Comparison of ENCODE assay signal across 27 mouse cellular contexts in the genomic region with DNA sequence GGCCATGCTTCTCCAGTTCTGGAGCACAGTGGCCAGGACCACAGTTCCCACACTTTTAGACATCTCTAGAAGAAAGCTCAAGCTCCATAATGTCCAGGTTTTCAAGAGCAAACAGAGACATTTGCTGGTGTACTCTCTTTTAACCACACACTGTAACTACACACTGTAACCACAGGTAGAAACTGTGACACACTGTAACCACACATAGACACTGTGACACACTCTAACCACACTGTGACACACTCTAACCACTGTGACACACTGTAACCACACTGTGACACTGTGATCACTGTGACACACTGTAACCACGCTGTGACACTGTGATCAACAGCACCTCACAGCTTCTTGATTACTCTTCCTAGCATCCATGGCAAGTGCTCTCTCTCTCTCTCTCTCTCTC. TPM values are rescaled to one million over a fixed set of nuclear protein-coding genes. Genes with fewer than 3 reads are reported as not detected.
DNase-seq lines count a peak whose midpoint lies in the region; ATAC-seq and TF ChIP-seq lines count a peak whose summit lies in the region.
"Had no signal": no experiment of that assay in that cellular context is flagged by ENCODE, and none has a peak within 500 bp of the region (broad histone marks: within the 10 kb centered on the region; RNA-seq: fewer than 3 reads in every experiment).

No protein-coding gene starts in this region.

- H3K36me3 ChIP-seq in heart, embryonic 10.5 days: no peaks in the 10 kb centered on the region
- no peaks in the 10 kb centered on the region for H3K36me3 ChIP-seq in stomach, postnatal 0 days (ENCODE audit: control insufficient read depth, insufficient read depth, low read length)
- H3K36me3 ChIP-seq: embryonic facial prominence, embryonic 10.5 days; neural tube, embryonic 12.5 days had no signal

- H3K4me2 ChIP-seq in stomach, postnatal 0 days (replicated peaks; ENCODE audit: low read depth): no peak overlapping the region
- H3K4me2 ChIP-seq: liver, embryonic 11.5 days; lung, embryonic 14.5 days; neural tube, embryonic 12.5 days had no signal

- no peak for DNase-seq in heart, embryonic 10.5 days (ENCODE audit: low spot score)
- no peak for DNase-seq in heart, postnatal 4 days
- DNase-seq in urinary bladder, postnatal 36 days (ENCODE audit: low spot score in 2 of 2): no peak
- no peak for DNase-seq in right cerebral cortex, postnatal 36 days (ENCODE audit: low spot score in 2 of 2)
- DNase-seq in stomach, postnatal 0 days (ENCODE audit: low spot score): no peak
- DNase-seq: adrenal gland, postnatal 36 days; cerebellum, adult 18-20 months; gastrocnemius, postnatal 14 days; kidney, adult 8-10 months; kidney, postnatal 25 days; layer of hippocampus, adult 9-11 months; spleen, adult 18-20 months; thymus, postnatal 4 days had no signal

- no peak overlapping the region for H3K9ac ChIP-seq in stomach, postnatal 0 days (ENCODE audit: low read length)
- H3K9ac ChIP-seq: lung, embryonic 14.5 days; neural tube, embryonic 12.5 days had no signal

- WGBS in heart, embryonic 10.5 days: 81% methylated on average over 1 of the region's 1 CpGs
- WGBS in stomach, postnatal 0 days: 85% methylated on average over 1 of the region's 1 CpGs

- no peaks in the 10 kb centered on the region for H3K9me3 ChIP-seq in heart, embryonic 10.5 days
- H3K9me3 ChIP-seq in stomach, postnatal 0 days (ENCODE audit: control insufficient read depth, low read length): no peaks in the 10 kb centered on the region
- H3K9me3 ChIP-seq: embryonic facial prominence, embryonic 10.5 days; neural tube, embryonic 12.5 days had no signal

- peaks cover 34% of the 10 kb centered on the region for H3K4me1 ChIP-seq in heart, embryonic 10.5 days
- H3K4me1 ChIP-seq in stomach, postnatal 0 days (replicated peaks; ENCODE audit: control insufficient read depth, insufficient read depth): 0 out of 2 replicates have a peak, but pooled peaks cover 2% of the 10 kb centered on the region
- H3K4me1 ChIP-seq: neural tube, embryonic 12.5 days had no signal

- TF ChIP-seq CTCF in stomach, postnatal 0 days (IDR thresholded peaks at IDR 0.05; ENCODE audit: low read depth): no peak

- no peak overlapping the region for H3K4me3 ChIP-seq in heart, embryonic 10.5 days
- H3K4me3 ChIP-seq in stomach, postnatal 0 days (ENCODE audit: low read depth, low read length): no peak overlapping the region
- H3K4me3 ChIP-seq: embryonic facial prominence, embryonic 10.5 days; neural tube, embryonic 12.5 days had no signal

- no peak for TF ChIP-seq EP300 in stomach, postnatal 0 days (optimal IDR thresholded peaks at IDR 0.05)

- 0 out of 2 replicates have a peak overlapping the region, but pooled peaks have one; percentile 5 for H3K27ac ChIP-seq in heart, embryonic 10.5 days
- no peak overlapping the region for H3K27ac ChIP-seq in stomach, postnatal 0 days (replicated peaks)
- H3K27ac ChIP-seq: embryonic facial prominence, embryonic 10.5 days; neural tube, embryonic 12.5 days had no signal

- ATAC-seq in CD4-positive, CD25-positive, alpha-beta regulatory T cell, adult 4 months: peak; percentile 36
- peak; percentile 78 for ATAC-seq in granulocyte monocyte progenitor cell, adult 5-6 weeks (replicated peaks; ENCODE audit: poor library complexity, severe bottlenecking)
- peak; percentile 86 for ATAC-seq in monocyte, adult 5-6 weeks (replicated peaks; ENCODE audit: insufficient number of reproducible peaks, low FRiP score, low TSS enrichment, poor library complexity, severe bottlenecking)
- ATAC-seq in stomach, postnatal 0 days (ENCODE audit: low FRiP score, low TSS enrichment): no peak
- ATAC-seq: midbrain, embryonic 16.5 days had no signal

- H3K27me3 ChIP-seq in heart, embryonic 10.5 days (ENCODE audit: insufficient read depth, poor library complexity, severe bottlenecking): no peaks in the 10 kb centered on the region
- no peaks in the 10 kb centered on the region for H3K27me3 ChIP-seq in stomach, postnatal 0 days (ENCODE audit: control insufficient read depth, insufficient read depth, low read length)
- H3K27me3 ChIP-seq: neural tube, embryonic 12.5 days had no signal

RNA-seq across cellular contexts. Expression of gene Gm17571, which starts 0.3 kb away (rescaled TPM):
- polyA plus RNA-seq in heart, embryonic 10.5 days (2016; fragmentation: Nextera tagmentation; extraction: Ambion mirVana): not detected in 2 replicates
- total RNA-seq in heart, postnatal 4 days (2021): not detected
- polyA plus RNA-seq in CD4-positive, CD25-positive, alpha-beta regulatory T cell, adult 4 months (2017; shearing (Covaris generic)): not detected
- not detected in 2 replicates for total RNA-seq in granulocyte monocyte progenitor cell, adult 5-6 weeks (2014; fragmentation: Nextera tagmentation)
- not detected in 2 replicates for total RNA-seq in granulocyte monocyte progenitor cell, adult 5-6 weeks (2017)
- not detected in 3 replicates for total RNA-seq in monocyte, adult 5-6 weeks (2017)
- not detected in 2 replicates for polyA plus RNA-seq in stomach, postnatal 0 days (2015; fragmentation: Nextera tagmentation; extraction: Ambion mirVana)
- total RNA-seq: adrenal gland, postnatal 36 days; gastrocnemius, postnatal 14 days; heart, adult 8-10 months had no signal
- polyA plus RNA-seq: embryonic facial prominence, embryonic 10.5 days; forebrain, embryonic 11.5 days; heart, embryonic 16.5 days; hindbrain, embryonic 11.5 days; intestine, embryonic 14.5 days; limb, embryonic 11.5 days; liver, embryonic 11.5 days; lung, embryonic 14.5 days; midbrain, embryonic 16.5 days; neural tube, embryonic 12.5 days had no signal
